Mouse (Mus musculus): ENCODE data around the gene Pak1ip1.

The Pak1ip1 gene

DNA sequence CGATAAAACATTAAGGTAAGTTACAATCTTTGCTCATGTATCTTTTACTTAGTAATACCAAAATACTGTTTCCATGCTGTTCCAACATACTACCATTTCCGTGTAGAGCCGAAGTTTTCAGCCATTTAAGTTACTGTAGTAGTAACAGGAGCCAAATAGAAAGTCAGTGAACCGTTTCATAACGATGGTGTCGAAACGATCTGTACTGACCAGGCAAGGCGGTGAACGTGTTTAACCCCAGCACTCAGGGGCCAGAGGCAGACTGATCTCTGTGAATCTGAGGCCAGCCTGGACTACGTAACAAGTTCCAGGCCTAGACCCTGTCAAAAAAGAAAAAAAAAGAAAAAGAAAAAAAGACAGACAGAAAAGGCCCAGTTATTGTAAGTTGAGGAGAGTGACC, 7.4 kb downstream of the Pak1ip1 start:
- no peak for DNase-seq

DNA sequence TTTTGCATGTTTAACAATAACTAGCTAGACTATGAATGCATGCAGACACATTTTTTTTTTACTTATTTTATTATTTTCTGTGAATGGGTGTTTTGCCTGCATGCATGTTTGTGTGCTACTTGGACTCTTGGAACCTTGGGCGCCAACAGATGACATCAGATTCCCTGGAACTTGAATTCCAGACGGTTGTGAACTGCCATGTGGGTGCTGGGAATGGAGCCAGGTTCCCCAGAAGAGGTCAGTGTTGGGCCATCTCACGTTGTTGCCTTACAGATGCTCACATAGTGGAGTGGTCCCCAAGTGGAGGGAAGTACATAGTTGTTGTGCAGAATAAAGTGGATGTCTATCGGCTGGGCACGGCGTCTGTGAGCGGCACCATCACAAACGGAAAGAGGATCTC, 8.1 kb downstream of the Pak1ip1 start:
- no peak for DNase-seq

DNA sequence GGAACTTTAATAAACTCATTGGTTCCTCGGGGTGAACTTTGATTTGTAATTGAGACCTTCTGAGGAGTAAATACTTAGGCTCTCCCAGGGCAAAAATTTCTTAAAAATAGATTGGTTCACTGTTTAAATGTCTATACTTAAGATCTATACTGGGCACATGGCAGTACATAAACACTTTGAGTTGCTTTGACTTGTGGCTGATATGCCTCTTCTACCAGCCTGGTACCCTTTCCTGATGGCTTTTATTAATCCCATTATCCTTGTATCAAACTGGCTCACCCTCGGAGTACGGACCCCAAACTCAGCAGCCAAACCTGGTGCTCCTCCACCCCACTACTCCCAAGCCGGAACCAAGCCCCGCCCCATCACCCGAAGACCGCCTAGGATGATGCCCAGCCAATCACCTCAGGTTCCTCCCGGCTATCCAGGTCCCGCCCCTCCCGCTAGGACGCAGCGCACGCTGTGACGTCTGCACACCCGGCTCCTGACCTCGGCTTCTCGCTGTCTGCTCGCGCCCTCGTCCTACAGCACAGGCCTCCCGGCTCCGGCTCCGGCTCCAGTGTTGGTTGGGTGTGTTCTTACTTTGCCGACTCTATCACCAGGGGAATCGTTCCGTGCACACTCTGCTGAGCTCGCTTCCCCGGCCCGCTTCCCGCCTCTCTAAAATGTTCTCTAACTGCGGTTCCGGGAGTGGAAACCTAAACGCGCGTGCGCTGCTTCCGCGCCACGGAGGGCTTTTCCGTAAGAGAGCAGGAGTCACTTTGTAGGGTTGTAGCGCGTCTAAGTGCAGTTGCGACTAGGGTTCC, 15.2 kb downstream of the Pak1ip1 start, which contains the start of gene Tmem14c:
Tmem14c (plus strand) TSS at position 464 of the 806 bp plus-strand sequence.
- DNase-seq = peak; percentile 100

DNA sequence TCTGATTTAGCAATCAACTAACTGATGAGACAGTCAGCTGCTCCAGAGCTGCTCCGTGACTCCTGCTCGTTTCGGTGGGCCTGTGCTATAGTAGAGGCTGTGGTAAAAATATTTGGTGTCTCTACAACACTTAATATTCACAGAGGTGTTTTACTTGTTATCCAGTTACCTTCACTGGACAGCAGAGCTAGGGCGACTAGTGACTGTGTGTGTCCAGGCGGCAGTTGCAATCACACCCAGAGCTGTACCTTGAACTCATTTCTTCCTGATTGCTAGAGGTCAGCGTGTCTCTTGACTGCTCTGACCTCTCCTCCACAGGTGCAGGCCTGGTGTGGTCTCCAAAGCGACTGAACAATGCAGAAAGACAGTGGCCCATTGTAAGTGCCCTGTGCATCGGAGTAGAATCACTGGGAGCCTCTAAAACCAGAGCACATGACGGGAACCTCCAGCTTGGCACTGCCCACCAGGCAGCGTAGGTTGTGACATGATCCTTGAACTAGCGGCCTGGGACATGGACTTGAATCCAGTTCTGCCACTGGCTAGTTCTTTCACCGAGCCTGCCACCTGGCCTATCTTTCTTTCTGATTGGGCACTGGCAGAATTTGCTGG, 16.1 kb downstream of the Pak1ip1 start:
- peak; percentile 92 for DNase-seq

DNA sequence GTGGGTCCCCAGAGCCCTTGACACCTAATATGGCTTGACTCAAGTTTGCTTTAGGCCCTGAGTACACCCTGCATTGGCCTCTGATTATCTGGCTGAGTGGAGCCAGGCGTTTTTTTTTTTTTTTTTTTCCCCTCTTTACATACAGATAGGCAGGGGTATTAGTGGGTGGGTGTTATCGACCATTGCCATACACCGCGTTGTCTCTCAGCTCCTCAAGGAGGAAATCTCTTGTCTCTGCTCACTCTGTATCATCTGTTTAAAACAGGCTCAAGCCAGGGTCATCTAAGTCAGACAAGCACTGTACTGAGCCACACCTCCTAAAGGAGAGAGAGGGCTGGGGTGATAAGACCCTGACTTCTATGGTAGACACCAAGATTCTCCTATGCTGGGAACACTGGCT, 17.0 kb downstream of the Pak1ip1 start:
- DNase-seq = no peak

DNA sequence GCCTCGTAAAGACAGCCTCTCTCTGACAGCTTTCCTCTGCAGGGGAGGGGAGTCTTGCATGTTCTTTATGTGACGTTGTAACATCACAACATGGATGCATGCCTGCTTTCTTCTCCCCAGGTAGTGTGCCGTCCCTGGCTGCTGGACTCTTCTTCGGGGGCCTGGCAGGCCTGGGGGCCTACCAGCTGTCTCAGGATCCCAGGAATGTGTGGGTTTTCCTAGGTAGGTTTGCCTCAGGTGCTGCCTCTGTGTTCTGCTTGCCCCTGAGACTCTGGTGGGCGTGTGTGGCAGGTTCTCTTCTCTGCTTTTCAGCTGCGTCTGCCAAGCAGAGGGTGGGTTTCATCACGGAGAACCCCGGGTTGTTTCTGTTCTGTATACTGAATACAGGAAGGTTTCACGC, 17.4 kb downstream of the Pak1ip1 start:
- peak; percentile 87 for DNase-seq

DNA sequence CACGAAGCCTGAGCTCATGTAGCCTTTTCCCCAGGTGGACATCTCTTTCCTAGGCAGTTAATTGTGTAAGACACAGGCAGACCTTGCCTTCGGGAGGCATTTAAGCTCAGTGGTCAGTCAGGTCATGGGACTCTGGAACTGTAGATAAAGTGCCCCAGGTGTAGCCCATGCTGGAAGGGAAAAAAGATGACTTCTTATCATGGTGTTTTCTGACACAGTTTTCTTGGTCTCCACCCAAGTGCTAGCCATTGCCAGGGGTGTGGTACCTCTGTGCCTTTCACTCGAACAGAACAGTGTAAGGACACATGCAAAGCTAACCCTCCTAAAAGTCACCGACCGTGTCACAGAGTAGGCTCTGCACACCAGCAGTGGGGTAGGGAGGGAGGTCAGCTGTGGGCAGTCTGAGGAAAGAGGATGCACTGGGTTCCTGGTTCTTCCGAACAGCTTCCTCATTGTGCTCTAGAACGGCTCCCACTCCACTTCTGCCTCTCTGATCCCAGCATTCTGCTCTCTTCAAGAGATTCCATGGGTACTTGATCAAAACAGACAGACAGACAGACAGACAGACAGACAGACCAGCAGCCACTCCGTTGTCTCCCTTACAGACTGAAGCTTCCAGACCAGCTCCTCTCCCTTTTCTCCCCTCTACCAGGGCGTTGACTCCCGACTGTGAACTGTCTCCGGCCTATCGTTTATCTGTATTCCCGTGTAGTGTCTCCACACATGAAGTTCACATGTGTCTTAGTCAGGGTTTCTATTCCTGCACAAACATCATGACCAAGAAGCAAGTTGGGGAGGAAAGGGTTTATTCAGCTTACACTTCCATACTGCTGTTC, 18.2 kb downstream of the Pak1ip1 start:
- peak; percentile 89 for DNase-seq

DNA sequence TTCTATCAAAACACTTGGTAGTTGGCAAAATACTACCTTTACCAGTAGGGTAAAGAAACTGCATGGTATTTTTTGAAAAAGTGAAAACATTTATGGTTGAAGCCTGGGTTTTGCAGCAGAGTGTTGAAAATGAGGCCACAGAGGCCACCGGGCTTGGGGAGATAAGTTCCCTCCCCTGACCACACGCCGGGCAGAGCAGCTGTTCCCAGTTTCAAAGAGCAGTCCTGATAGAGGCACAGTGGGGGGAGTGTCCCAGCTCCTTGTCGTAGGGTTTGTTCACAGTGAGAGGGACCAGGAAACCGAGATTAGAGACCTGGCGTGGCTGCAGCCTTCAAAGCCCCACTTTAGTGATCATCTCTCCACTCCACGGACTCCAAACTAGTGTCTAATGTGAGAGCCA, 19.7 kb downstream of the Pak1ip1 start:
- peak; percentile 48 for DNase-seq

DNA sequence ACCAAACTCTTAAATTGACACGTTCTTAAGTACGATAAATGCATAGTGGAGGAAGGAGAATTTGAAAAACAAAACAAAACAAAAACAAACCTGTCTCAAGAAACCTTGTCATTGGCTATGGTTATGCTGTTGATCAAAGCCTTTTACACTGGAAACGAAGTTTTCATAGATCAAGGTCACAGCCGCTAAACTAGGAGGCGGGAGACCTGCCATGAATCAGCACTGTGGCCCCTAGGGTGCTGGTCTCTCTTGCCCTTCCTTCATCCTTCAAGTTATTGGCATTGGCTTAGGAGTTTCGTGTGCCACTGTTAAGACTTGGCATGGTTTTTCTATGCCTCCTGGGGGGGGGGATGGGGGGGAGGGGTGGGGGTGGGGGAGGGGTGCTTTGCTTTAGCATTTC, 20.8 kb downstream of the Pak1ip1 start:
- peak; percentile 0 for DNase-seq

DNA sequence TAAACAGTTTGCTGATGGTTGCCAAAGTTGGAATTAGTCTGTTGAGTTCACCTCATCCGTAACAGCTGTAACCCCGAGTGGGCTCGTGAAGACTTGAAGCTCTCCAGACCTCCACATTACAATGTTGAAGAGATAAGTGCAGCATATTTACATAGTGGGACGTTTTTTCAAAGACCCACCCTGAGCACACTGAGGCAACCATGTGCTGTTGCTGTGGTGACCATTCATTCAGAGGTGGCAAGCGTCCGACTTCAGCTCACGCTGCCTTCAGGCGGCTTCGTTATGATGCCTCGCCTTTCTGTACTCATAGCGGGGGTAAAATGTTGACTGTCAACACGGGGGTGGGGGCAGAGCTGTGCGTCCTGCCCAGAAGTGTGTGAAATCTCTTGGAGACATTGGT, 21.3 kb downstream of the Pak1ip1 start:
- peak; percentile 18 for DNase-seq

DNA sequence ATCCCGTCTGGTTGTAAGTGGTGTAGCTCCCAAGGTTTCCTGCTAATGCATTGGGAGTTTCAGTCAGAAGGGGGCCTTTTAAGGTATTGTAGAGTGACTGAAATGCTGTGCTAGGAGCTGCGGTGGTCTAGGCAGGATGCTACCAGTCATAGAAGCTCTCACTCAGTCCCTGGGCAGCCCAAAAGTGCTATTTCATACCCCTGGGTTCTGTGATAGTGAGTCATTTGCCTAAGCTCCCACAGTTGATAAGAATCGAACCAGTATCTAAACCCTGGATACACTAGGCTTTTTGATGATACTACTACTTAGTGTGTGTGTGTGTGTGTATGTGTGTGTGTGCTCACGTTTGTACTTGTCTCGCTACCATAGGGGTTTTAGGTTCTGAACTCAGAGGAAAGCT, 29.3 kb downstream of the Pak1ip1 start:
- no peak for DNase-seq

DNA sequence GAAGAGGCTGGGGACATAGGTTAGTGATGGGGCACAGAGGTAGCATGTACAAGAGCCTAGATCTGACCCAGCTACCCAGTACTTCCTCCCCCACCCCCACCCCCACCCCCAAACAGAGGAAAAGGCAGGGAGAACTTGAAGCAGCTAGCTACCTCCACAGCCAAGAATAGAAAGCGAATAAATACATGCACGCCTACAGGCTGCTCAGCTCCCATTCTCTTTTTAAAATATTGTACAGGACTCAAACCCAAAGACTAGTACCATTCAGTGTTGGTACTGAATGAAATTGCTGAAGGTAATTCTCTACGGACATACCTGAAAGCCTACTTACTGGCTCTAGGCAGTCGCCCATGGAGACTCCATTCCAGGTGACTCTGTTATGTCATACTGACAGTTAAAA, 41.7 kb downstream of the Pak1ip1 start:
- no peak for DNase-seq

DNA sequence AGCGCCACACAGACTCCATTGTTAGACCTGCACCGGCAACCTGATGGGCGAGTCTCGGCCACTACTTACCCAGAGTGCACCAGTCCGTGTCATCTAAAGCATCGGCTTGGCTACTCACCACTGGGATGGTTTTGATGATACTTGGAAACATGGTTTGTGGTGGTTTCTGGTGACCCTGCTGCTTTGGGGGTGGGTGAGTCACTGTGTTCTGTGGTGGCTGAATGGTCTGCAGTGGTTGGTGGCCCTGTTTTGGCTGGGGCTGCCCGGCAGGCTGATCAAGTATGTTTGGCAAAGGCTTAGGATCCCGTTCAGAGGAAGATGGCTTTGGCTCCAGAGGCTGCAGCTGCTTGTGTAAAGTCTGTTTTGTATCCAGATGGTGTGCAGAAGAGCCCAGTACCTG, 45.1 kb downstream of the Pak1ip1 start:
- DNase-seq = peak; percentile 70

DNA sequence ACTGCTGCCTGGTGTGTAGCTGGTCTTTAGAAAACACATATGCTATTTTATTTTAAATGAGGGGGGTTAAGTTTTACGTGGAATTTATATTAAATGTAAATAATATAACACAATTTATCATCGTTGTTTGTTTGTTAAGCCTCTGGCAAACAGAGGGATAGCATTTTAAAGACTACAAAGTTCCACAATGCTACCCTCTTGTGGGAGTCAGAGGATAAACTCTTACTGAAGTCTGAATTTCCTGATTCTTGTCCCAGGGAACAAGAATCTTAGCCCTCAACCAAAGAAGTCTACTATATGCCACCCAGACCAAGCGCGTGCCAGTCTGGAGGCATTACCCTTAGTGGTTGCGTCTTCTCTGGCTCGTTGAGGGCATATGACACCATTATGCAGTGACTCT, 46.5 kb downstream of the Pak1ip1 start:
- DNase-seq = no peak

DNA sequence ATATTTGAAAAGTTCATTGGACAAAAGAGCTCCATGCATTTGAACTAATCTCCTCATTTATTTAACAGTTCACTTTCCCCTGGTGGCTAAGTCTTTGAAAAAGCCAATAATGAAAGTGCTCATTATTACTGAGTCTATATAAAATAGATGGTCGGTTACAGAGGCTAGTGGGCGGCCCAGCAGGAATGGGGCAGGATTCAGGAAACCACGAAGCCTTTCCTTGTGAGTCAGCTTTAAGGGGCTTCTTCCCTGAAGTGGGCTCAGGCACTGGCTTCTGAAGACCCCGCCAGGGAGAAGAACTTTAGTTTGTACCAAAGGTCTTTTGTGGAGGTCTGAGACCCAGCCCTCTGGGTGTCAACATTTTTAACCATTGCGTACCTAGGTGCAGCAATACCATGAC, 51.1 kb downstream of the Pak1ip1 start:
- peak; percentile 64 for DNase-seq
